25 mouse cellular contexts compared by ENCODE assay signal in genomic region chr3:154913641-154914040, GRCm38 (mm10).
DNase-seq lines count a peak whose midpoint lies in the region; ATAC-seq and TF ChIP-seq lines count a peak whose summit lies in the region.
"Had no signal": no experiment of that assay in that cellular context is flagged by ENCODE, and none has a peak within 500 bp of the region (broad histone marks: within the 10 kb centered on the region; RNA-seq: fewer than 3 reads in every experiment).

No protein-coding gene starts in this region.

- H3K27me3 ChIP-seq in hindbrain, postnatal 0 days (ENCODE audit: insufficient read depth, low read length), result no peaks in the 10 kb centered on the region
- H3K27me3 ChIP-seq in hindbrain, embryonic 11.5 days (ENCODE audit: control insufficient read depth, insufficient read depth, low read length), result no peaks in the 10 kb centered on the region
- H3K27me3 ChIP-seq in midbrain, embryonic 14.5 days (ENCODE audit: control insufficient read depth, insufficient read depth, low read length), result no peaks in the 10 kb centered on the region
- H3K27me3 ChIP-seq in midbrain, embryonic 13.5 days, result no peaks in the 10 kb centered on the region
- H3K27me3 ChIP-seq: CH12.LX; forebrain, embryonic 13.5 days; hindbrain, embryonic 13.5 days; Patski had no signal

- no peak overlapping the region for H3K4me3 ChIP-seq in hindbrain, postnatal 0 days (ENCODE audit: low read length)
- H3K4me3 ChIP-seq in hindbrain, embryonic 11.5 days (ENCODE audit: low read depth, low read length), result no peak overlapping the region
- H3K4me3 ChIP-seq in midbrain, embryonic 14.5 days (replicated peaks; ENCODE audit: low read depth, low read length), result no peak overlapping the region
- no peak overlapping the region for H3K4me3 ChIP-seq in midbrain, embryonic 13.5 days (replicated peaks)
- H3K4me3 ChIP-seq: forebrain, embryonic 10.5 days; forebrain, embryonic 13.5 days; gastrocnemius, adult 2 months; hindbrain, embryonic 13.5 days had no signal

- H3K4me1 ChIP-seq in hindbrain, postnatal 0 days (ENCODE audit: insufficient read depth, low read length), result no peaks in the 10 kb centered on the region
- H3K4me1 ChIP-seq in hindbrain, embryonic 11.5 days (replicated peaks; ENCODE audit: control insufficient read depth, insufficient read depth, low read length), result no peaks in the 10 kb centered on the region
- no peaks in the 10 kb centered on the region for H3K4me1 ChIP-seq in midbrain, embryonic 14.5 days (ENCODE audit: control insufficient read depth, insufficient read depth, low read length)
- H3K4me1 ChIP-seq in midbrain, embryonic 13.5 days (replicated peaks), result no peaks in the 10 kb centered on the region
- H3K4me1 ChIP-seq: forebrain, embryonic 10.5 days; forebrain, embryonic 13.5 days; hindbrain, embryonic 13.5 days had no signal

- ATAC-seq in hindbrain, postnatal 0 days, result no peak
- ATAC-seq in hindbrain, embryonic 11.5 days (ENCODE audit: low FRiP score), result no peak
- ATAC-seq in midbrain, embryonic 14.5 days (ENCODE audit: low FRiP score, low TSS enrichment), result no peak
- no peak for ATAC-seq in midbrain, embryonic 13.5 days
- ATAC-seq: forebrain, embryonic 13.5 days; hindbrain, embryonic 16.5 days; intestine, postnatal 0 days; Patski had no signal

- H3K4me2 ChIP-seq in hindbrain, postnatal 0 days (ENCODE audit: low read depth, low read length), result no peak overlapping the region
- no peak overlapping the region for H3K4me2 ChIP-seq in hindbrain, embryonic 11.5 days (replicated peaks; ENCODE audit: low read depth, low read length)
- H3K4me2 ChIP-seq in midbrain, embryonic 14.5 days (ENCODE audit: low read length), result no peak overlapping the region
- no peak overlapping the region for H3K4me2 ChIP-seq in midbrain, embryonic 13.5 days (replicated peaks)
- H3K4me2 ChIP-seq: forebrain, embryonic 13.5 days; heart, embryonic 11.5 days; hindbrain, embryonic 13.5 days had no signal

- TF ChIP-seq CTCF in hindbrain, postnatal 0 days (IDR thresholded peaks at IDR 0.05; ENCODE audit: low read depth), result no peak

- no peak overlapping the region for H3K9ac ChIP-seq in hindbrain, postnatal 0 days (replicated peaks; ENCODE audit: low read length)
- no peak overlapping the region for H3K9ac ChIP-seq in hindbrain, embryonic 11.5 days (ENCODE audit: low read depth, low read length)
- no peak overlapping the region for H3K9ac ChIP-seq in midbrain, embryonic 14.5 days (replicated peaks; ENCODE audit: low read length)
- H3K9ac ChIP-seq in midbrain, embryonic 13.5 days (replicated peaks), result no peak overlapping the region
- H3K9ac ChIP-seq: forebrain, embryonic 13.5 days; hindbrain, embryonic 13.5 days had no signal

- no peaks in the 10 kb centered on the region for H3K9me3 ChIP-seq in hindbrain, postnatal 0 days (ENCODE audit: low read length)
- H3K9me3 ChIP-seq in hindbrain, embryonic 11.5 days (ENCODE audit: control insufficient read depth, low read length), result no peaks in the 10 kb centered on the region
- H3K9me3 ChIP-seq in midbrain, embryonic 14.5 days (ENCODE audit: control insufficient read depth, low read length), result no peaks in the 10 kb centered on the region
- no peaks in the 10 kb centered on the region for H3K9me3 ChIP-seq in midbrain, embryonic 13.5 days
- H3K9me3 ChIP-seq: forebrain, embryonic 10.5 days; forebrain, embryonic 13.5 days; hindbrain, embryonic 13.5 days had no signal

- WGBS in hindbrain, postnatal 0 days, result 58% methylated on average over 6 of the region's 6 CpGs
- 82% methylated on average over 6 of the region's 6 CpGs for WGBS in hindbrain, embryonic 11.5 days
- WGBS in midbrain, embryonic 14.5 days, result 52% methylated on average over 6 of the region's 6 CpGs
- WGBS in midbrain, embryonic 13.5 days, result 52% methylated on average over 6 of the region's 6 CpGs

- H3K36me3 ChIP-seq in hindbrain, postnatal 0 days (ENCODE audit: insufficient read depth, low read length), result no peaks in the 10 kb centered on the region
- no peaks in the 10 kb centered on the region for H3K36me3 ChIP-seq in hindbrain, embryonic 11.5 days (ENCODE audit: control insufficient read depth, insufficient read depth, low read length)
- no peaks in the 10 kb centered on the region for H3K36me3 ChIP-seq in midbrain, embryonic 14.5 days (ENCODE audit: control insufficient read depth, insufficient read depth, low read length)
- no peaks in the 10 kb centered on the region for H3K36me3 ChIP-seq in midbrain, embryonic 13.5 days
- H3K36me3 ChIP-seq: forebrain, embryonic 10.5 days; G1E; hindbrain, embryonic 13.5 days had no signal

- DNase-seq in cerebellum, postnatal 14 days, result peak; percentile 19 to 22
- DNase-seq in cerebellum, adult 18-20 months, result no peak
- peak; percentile 43 for DNase-seq in hindbrain, postnatal 0 days (ENCODE audit: low spot score)
- no peak for DNase-seq in hindbrain, embryonic 11.5 days (ENCODE audit: low spot score)
- peak; percentile 35 for DNase-seq in midbrain, embryonic 14.5 days
- DNase-seq in brain, adult 2 months (ENCODE audit: low read depth, low spot score), result peak; percentile 27
- no peak for DNase-seq in kidney, postnatal 36 days
- DNase-seq: adrenal gland, postnatal 10 days; adrenal gland, postnatal 36 days; B cell, adult 2 months; cerebellum, adult 2 months; cerebellum, adult 9-11 months; gastrocnemius, adult 2 months; gastrocnemius, postnatal 14 days; heart, adult 11 months had no signal

- H3K27ac ChIP-seq in hindbrain, postnatal 0 days, result no peak overlapping the region
- no peak overlapping the region for H3K27ac ChIP-seq in hindbrain, embryonic 11.5 days (ENCODE audit: low read depth, low read length)
- H3K27ac ChIP-seq in midbrain, embryonic 14.5 days (replicated peaks; ENCODE audit: low read depth, low read length), result no peak overlapping the region
- H3K27ac ChIP-seq in midbrain, embryonic 13.5 days, result no peak overlapping the region
- H3K27ac ChIP-seq: forebrain, embryonic 10.5 days; forebrain, embryonic 13.5 days; gastrocnemius, adult 2 months; hindbrain, embryonic 13.5 days had no signal

Comparison
In these comparisons a context has a peak if more than half of its experiments do, and no peak if none do; other contexts are left out.
1. DNase-seq: peak in cerebellum, postnatal 14 days (2 of 2), hindbrain, postnatal 0 days (single experiment), midbrain, embryonic 14.5 days (single experiment) and brain, adult 2 months (single experiment); none in cerebellum, adult 18-20 months (0 of 2), hindbrain, embryonic 11.5 days (single experiment) and kidney, postnatal 36 days (0 of 2).